Mouse (Mus musculus): ENCODE measurements around the gene Map4k5. TPM values are rescaled to one million over a fixed set of nuclear protein-coding genes. Genes with fewer than 3 reads are reported as not detected.

Gene Map4k5
- polyA plus RNA-seq, 1 experiment from 2014 or later = 48.2 TPM

- Histone ChIP-seq H3K27me3 (no peaks in the 10 kb centered on the region), H3K27ac (no peak overlapping the region), H3K9ac (replicated peaks) (no peak overlapping the region), H3K4me2 (no peak overlapping the region), H3K4me1 (replicated peaks) (peaks cover 31% of the 10 kb centered on the region), H3K4me3 (replicated peaks) (no peak overlapping the region), H3K36me3 (no peaks in the 10 kb centered on the region), H3K9me3 (no peaks in the 10 kb centered on the region)
- no peak for ATAC-seq (ENCODE audit: insufficient number of reproducible peaks, insufficient read depth, low FRiP score, low TSS enrichment, low read depth)
- 82% methylated on average over 20 of the region's 20 CpGs for WGBS
Measured at GRCm38 (mm10) chr12:69760743-69761406, 132.1 kb downstream of the Map4k5 start.

GRCm38 (mm10) chr12:69760014-69760413 lies 133.0 kb downstream of the Map4k5 start:
- Histone ChIP-seq H3K36me3 (no peaks in the 10 kb centered on the region), H3K9ac (replicated peaks) (no peak overlapping the region), H3K4me2 (no peak overlapping the region), H3K9me3 (no peaks in the 10 kb centered on the region), H3K27ac (peak overlapping the region; percentile 56), H3K4me1 (replicated peaks) (peaks cover 27% of the 10 kb centered on the region), H3K4me3 (replicated peaks) (no peak overlapping the region), H3K27me3 (no peaks in the 10 kb centered on the region)
- WGBS = 17% methylated on average over 6 of the region's 6 CpGs
- ATAC-seq (ENCODE audit: insufficient number of reproducible peaks, insufficient read depth, low FRiP score, low TSS enrichment, low read depth) = no peak

- Histone ChIP-seq H3K27ac (peak overlapping the region; percentile 60; the same call in 1 of the 2 replicates), H3K4me3 (replicated peaks) (no peak overlapping the region), H3K9ac (replicated peaks) (no peak overlapping the region), H3K4me1 (replicated peaks) (peaks cover 27% of the 10 kb centered on the region), H3K4me2 (no peak overlapping the region), H3K9me3 (no peaks in the 10 kb centered on the region), H3K27me3 (no peaks in the 10 kb centered on the region), H3K36me3 (no peaks in the 10 kb centered on the region)
- no peak for ATAC-seq (ENCODE audit: insufficient number of reproducible peaks, insufficient read depth, low FRiP score, low TSS enrichment, low read depth)
- 20% methylated on average over 7 of the region's 7 CpGs for WGBS
Measured at GRCm38 (mm10) chr12:69759267-69759885, 133.6 kb downstream of the Map4k5 start.

GRCm38 (mm10) chr12:69758221-69759185 lies 134.5 kb downstream of the Map4k5 start:
- Histone ChIP-seq H3K27me3 (no peaks in the 10 kb centered on the region), H3K9me3 (no peaks in the 10 kb centered on the region), H3K36me3 (no peaks in the 10 kb centered on the region), H3K9ac (replicated peaks) (no peak overlapping the region), H3K4me3 (replicated peaks) (peak overlapping the region; percentile 15; the same call in 1 of the 2 replicates), H3K27ac (peak overlapping the region; percentile 62; the same call in 1 of the 2 replicates), H3K4me1 (replicated peaks) (peaks cover 27% of the 10 kb centered on the region), H3K4me2 (peak overlapping the region; percentile 49)
- ATAC-seq (ENCODE audit: insufficient number of reproducible peaks, insufficient read depth, low FRiP score, low TSS enrichment, low read depth) = no peak
- WGBS = 7% methylated on average over 21 of the region's 22 CpGs

- 19% methylated on average over 22 of the region's 22 CpGs for WGBS
- H3K4me1 ChIP-seq (replicated peaks) = peaks cover 27% of the 10 kb centered on the region
- H3K27ac ChIP-seq = 0 out of 2 replicates have a peak overlapping the region, but pooled peaks have one; percentile 23
- no peak overlapping the region for H3K9ac ChIP-seq (replicated peaks)
- no peaks in the 10 kb centered on the region for H3K36me3 ChIP-seq
- H3K4me2 ChIP-seq = peak overlapping the region; percentile 49
- no peaks in the 10 kb centered on the region for H3K27me3 ChIP-seq
- H3K4me3 ChIP-seq (replicated peaks) = no peak overlapping the region
- H3K9me3 ChIP-seq = no peaks in the 10 kb centered on the region
- ATAC-seq (ENCODE audit: insufficient number of reproducible peaks, insufficient read depth, low FRiP score, low TSS enrichment, low read depth) = peak; percentile 58
Measured at GRCm38 (mm10) chr12:69757418-69758141, 135.4 kb downstream of the Map4k5 start.

GRCm38 (mm10) chr12:69756015-69756414 lies 137.0 kb downstream of the Map4k5 start:
- H3K4me2 ChIP-seq = no peak overlapping the region
- H3K9me3 ChIP-seq = no peaks in the 10 kb centered on the region
- WGBS = 70% methylated on average over 5 of the region's 5 CpGs
- H3K4me3 ChIP-seq (replicated peaks) = no peak overlapping the region
- no peaks in the 10 kb centered on the region for H3K36me3 ChIP-seq
- H3K4me1 ChIP-seq (replicated peaks) = peaks cover 32% of the 10 kb centered on the region
- H3K27ac ChIP-seq = no peak overlapping the region
- ATAC-seq (ENCODE audit: insufficient number of reproducible peaks, insufficient read depth, low FRiP score, low TSS enrichment, low read depth) = no peak
- H3K9ac ChIP-seq (replicated peaks) = no peak overlapping the region
- H3K27me3 ChIP-seq = no peaks in the 10 kb centered on the region

GRCm38 (mm10) chr12:69753936-69754335 lies 139.1 kb downstream of the Map4k5 start:
- Histone ChIP-seq H3K27ac (no peak overlapping the region), H3K36me3 (no peaks in the 10 kb centered on the region), H3K4me2 (no peak overlapping the region), H3K4me3 (replicated peaks) (no peak overlapping the region), H3K9me3 (no peaks in the 10 kb centered on the region), H3K9ac (replicated peaks) (no peak overlapping the region), H3K4me1 (replicated peaks) (peaks cover 19% of the 10 kb centered on the region), H3K27me3 (no peaks in the 10 kb centered on the region)
- ATAC-seq (ENCODE audit: insufficient number of reproducible peaks, insufficient read depth, low FRiP score, low TSS enrichment, low read depth) = no peak
- 72% methylated on average over 5 of the region's 5 CpGs for WGBS

MicroRNAs encoded within 50 kb of the gene (microRNA counts, 519-probe panel; counts per million panel counts)
- not detected for microRNA mmu-miR-681

Small RNA genes lying within 50 kb of the gene (microRNA-seq; reads per million reads assigned to microRNA genes)
- gene Mir681 = not detected

Other genes starting within 250 kb of the Map4k5 start
- gene Sos2, start 211.3 kb downstream of the Map4k5 start, polyA plus RNA-seq (2016; fragmentation: Nextera tagmentation; extraction: Ambion mirVana) = 9.4 and 9.9 TPM in 2 replicates
- gene L2hgdh, start 168.3 kb downstream of the Map4k5 start, polyA plus RNA-seq (2016; fragmentation: Nextera tagmentation; extraction: Ambion mirVana) = 19.6 and 22.3 TPM in 2 replicates
- gene Atp5s, start 168.2 kb downstream of the Map4k5 start, polyA plus RNA-seq (2016; fragmentation: Nextera tagmentation; extraction: Ambion mirVana) = 28.1 and 33.4 TPM in 2 replicates
- 0.88 and 1.2 TPM in 2 replicates for gene Cdkl1, start 101.9 kb downstream of the Map4k5 start, polyA plus RNA-seq (2016; fragmentation: Nextera tagmentation; extraction: Ambion mirVana)
- 5.3 and 5.4 TPM in 2 replicates for gene Atl1, start 586 bp downstream of the Map4k5 start, polyA plus RNA-seq (2016; fragmentation: Nextera tagmentation; extraction: Ambion mirVana)
- 12.2 and 13.3 TPM in 2 replicates for gene Sav1, start 93.8 kb upstream of the Map4k5 start, polyA plus RNA-seq (2016; fragmentation: Nextera tagmentation; extraction: Ambion mirVana)
- 11.4 and 12.0 TPM in 2 replicates for gene Nin, start 220.5 kb upstream of the Map4k5 start, polyA plus RNA-seq (2016; fragmentation: Nextera tagmentation; extraction: Ambion mirVana)

All from limb, embryonic 12.5 days (tissue).